Mouse (Mus musculus) CH12.LX (cell line): Measurements from ENCODE around the gene Adtrp. TPM values are rescaled to one million over a fixed set of nuclear protein-coding genes. Genes with fewer than 3 reads are reported as not detected.
A peak's percentile ranks its signal among the peaks of the same experiment; 100 is the strongest.

ENCODE experiments used
- DNase-seq: peaks from one replicate; pipeline ENCODE4 v3.0.0-alpha.2; 2013; ENCODE audit errors: extremely low read depth
- H3K27ac ChIP-seq: 2 replicates; pipeline ENCODE4 v1.5.1; 2012; ENCODE audit warnings: low read depth, mild to moderate bottlenecking, control low read depth, moderate library complexity; ENCODE audit not compliant: insufficient read depth
- H3K27me3 ChIP-seq: replicated peaks from 2 replicates; pipeline ENCODE3; 2012; ENCODE audit warnings: inconsistent platforms
- H3K36me3 ChIP-seq, 2 experiments: replicated peaks in 1 of 2; 2 replicates each; pipeline versions ENCODE3 to v1.6.1; 2012; ENCODE audit warnings: inconsistent platforms in 1 of 2, low read length in 1 of 2, mild to moderate bottlenecking in 1 of 2, mixed read lengths in 1 of 2, moderate library complexity in 1 of 2; ENCODE audit not compliant: control insufficient read depth in 1 of 2, insufficient read depth in 1 of 2
- H3K4me1 ChIP-seq, 2 experiments: 2 replicates each; pipeline ENCODE4 v1.6.1; 2012; ENCODE audit warnings: inconsistent platforms in 1 of 2, moderate library complexity in 1 of 2; ENCODE audit not compliant: insufficient read depth in 2 of 2, control insufficient read depth in 1 of 2
- H3K4me2 ChIP-seq: 2 replicates; pipeline ENCODE4 v1.6.1; 2012; ENCODE audit warnings: low read depth, mild to moderate bottlenecking, control low read depth; ENCODE audit not compliant: poor library complexity, insufficient read depth, severe bottlenecking
- H3K4me3 ChIP-seq, 3 experiments: fragments of 150-350 bp in 1 of 3; sonication (generic) in 1 of 3; replicated peaks in 1 of 3; 2 replicates each; pipeline versions ENCODE3 to v1.5.1; 2011 to 2012; ENCODE audit warnings: low read depth in 2 of 3, low read length in 2 of 3, mild to moderate bottlenecking in 2 of 3, moderate library complexity in 2 of 3, control low read depth in 1 of 3, improper control_type of control experiment in 1 of 3, inconsistent platforms in 1 of 3, mixed read lengths in 1 of 3; ENCODE audit not compliant: poor library complexity in 1 of 3
- H3K79me2 ChIP-seq: replicated peaks from 2 replicates; pipeline ENCODE4 v1.6.1; 2012; ENCODE audit warnings: mild to moderate bottlenecking, moderate library complexity; ENCODE audit not compliant: control insufficient read depth, poor library complexity, insufficient read depth, severe bottlenecking; ENCODE audit errors: extremely low read depth
- H3K9ac ChIP-seq: 2 replicates; pipeline ENCODE4 v1.6.1; 2012; ENCODE audit warnings: low read depth, mild to moderate bottlenecking, control low read depth, moderate library complexity; ENCODE audit not compliant: insufficient read depth
- H3K9me3 ChIP-seq: replicated peaks from 2 replicates; pipeline ENCODE3; 2012; ENCODE audit warnings: low read length, inconsistent platforms, mixed read lengths
- BHLHE40 ChIP-seq: IDR thresholded peaks from 2 replicates; pipeline ENCODE4 v1.6.1; 2011; ENCODE audit warnings: mild to moderate bottlenecking, low read depth, low read length, improper control_type of control experiment
- CHD1 ChIP-seq: IDR thresholded peaks from 2 replicates; pipeline ENCODE4 v1.6.1; 2012; ENCODE audit warnings: low read depth, low read length, improper control_type of control experiment, inconsistent platforms
- EP300 ChIP-seq: IDR thresholded peaks from 2 replicates; pipeline ENCODE4 v1.6.1; 2011; ENCODE audit warnings: low read length, improper control_type of control experiment
- ETS1 ChIP-seq: conservative IDR thresholded peaks from 2 replicates; pipeline ENCODE4 v1.6.1; 2012; ENCODE audit warnings: low read depth, mild to moderate bottlenecking, inconsistent platforms, low read length, improper control_type of control experiment, moderate library complexity
- HCFC1 ChIP-seq: IDR thresholded peaks from 2 replicates; pipeline ENCODE4 v1.6.1; 2012; ENCODE audit warnings: low read depth, mild to moderate bottlenecking, inconsistent platforms, low read length, improper control_type of control experiment
- IRF4 ChIP-seq: IDR thresholded peaks from 2 replicates; pipeline ENCODE4 v1.6.1; 2014; ENCODE audit warnings: low read depth, mild to moderate bottlenecking, inconsistent platforms, low read length, improper control_type of control experiment
- JUN ChIP-seq: IDR thresholded peaks from 2 replicates; pipeline ENCODE4 v1.6.1; 2011; ENCODE audit warnings: low read depth, mild to moderate bottlenecking, low read length, improper control_type of control experiment, moderate library complexity; ENCODE audit not compliant: insufficient read depth
- KAT2A ChIP-seq: IDR thresholded peaks from 2 replicates; pipeline ENCODE4 v1.6.1; 2012; ENCODE audit warnings: low read length, improper control_type of control experiment, inconsistent platforms; ENCODE audit not compliant: insufficient replicate concordance
- MAFK ChIP-seq: IDR thresholded peaks from 2 replicates; pipeline ENCODE4 v1.6.1; 2011; ENCODE audit warnings: low read length, improper control_type of control experiment; ENCODE audit not compliant: insufficient replicate concordance
- MAX ChIP-seq: IDR thresholded peaks from 2 replicates; pipeline ENCODE4 v1.6.1; 2011; ENCODE audit warnings: low read length, improper control_type of control experiment
- MXI1 ChIP-seq: IDR thresholded peaks from 2 replicates; pipeline ENCODE4 v1.6.1; 2011; ENCODE audit warnings: mild to moderate bottlenecking, low read depth, low read length, improper control_type of control experiment
- NELFE ChIP-seq: IDR thresholded peaks from 2 replicates; pipeline ENCODE4 v1.6.1; 2011; ENCODE audit warnings: low read depth, low read length, improper control_type of control experiment
- POLR2A ChIP-seq: IDR thresholded peaks from 2 replicates; pipeline ENCODE4 v1.6.1; 2011; ENCODE audit warnings: low read depth, mild to moderate bottlenecking, improper control_type of control experiment, low read length
- POLR2AphosphoS2 ChIP-seq: IDR thresholded peaks from 2 replicates; pipeline ENCODE4 v1.6.1; 2011; ENCODE audit warnings: low read depth, low read length, improper control_type of control experiment
- RAD21 ChIP-seq: IDR thresholded peaks from 2 replicates; pipeline ENCODE4 v1.6.1; 2011; ENCODE audit warnings: low read depth, mild to moderate bottlenecking, low read length, improper control_type of control experiment, moderate library complexity
- TBP ChIP-seq: conservative IDR thresholded peaks from 2 replicates; pipeline ENCODE4 v1.6.1; 2011; ENCODE audit warnings: low read depth, low read length, improper control_type of control experiment
- TCF12 ChIP-seq: IDR thresholded peaks from 2 replicates; pipeline ENCODE4 v1.6.1; 2014; ENCODE audit warnings: low read depth, mild to moderate bottlenecking, inconsistent platforms, low read length, improper control_type of control experiment
- UBTF ChIP-seq: IDR thresholded peaks from 2 replicates; pipeline ENCODE4 v1.6.1; 2012; ENCODE audit warnings: low read depth, mild to moderate bottlenecking, inconsistent platforms, low read length, improper control_type of control experiment, moderate library complexity
- ZKSCAN1 ChIP-seq: IDR thresholded peaks from 2 replicates; pipeline ENCODE4 v1.6.1; 2012; ENCODE audit warnings: low read depth, inconsistent platforms, low read length, improper control_type of control experiment, borderline replicate concordance
- ZMIZ1 ChIP-seq: IDR thresholded peaks from 2 replicates; pipeline ENCODE4 v1.6.1; 2012; ENCODE audit warnings: low read depth, mild to moderate bottlenecking, inconsistent platforms, low read length, improper control_type of control experiment
- ZNF384 ChIP-seq: IDR thresholded peaks from 2 replicates; pipeline ENCODE4 v1.6.1; 2012; ENCODE audit warnings: low read depth, low read length, improper control_type of control experiment, inconsistent platforms
- dilution Hi-C: fragments of 300-500 bp; cut with MboI; formaldehyde crosslinking; loops from 2 replicates; pipeline ENCODE4 v1.14.3; 2020; ENCODE audit warnings: low sequenced_read_pairs; ENCODE audit not compliant: extremely low pct_unique_long_range_greater_than_20kb, extremely low pct_ligation_motif_present
- in situ Hi-C: fragments of 300-500 bp; cut with MboI; formaldehyde crosslinking; loops from 3 replicates; pipeline ENCODE4 v1.14.3; 2019; ENCODE audit warnings: low sequenced_read_pairs, low pct_ligation_motif_present, low pct_unique_long_range_greater_than_20kb, mixed read lengths
- polyA plus RNA-seq: library from polyadenylated mRNA; unstranded; fragments of >175 nt; gene quantifications from 2 replicates; pipeline ENCODE4 v1.2.1, GENCODE M21; 2012; ENCODE audit warnings: low read depth; ENCODE audit not compliant: insufficient read length
- total RNA-seq, 2 experiments: library from RNA; depleted of rRNA; stranded (reverse); fragments of 300-350 nt in 1 of 2; fragments of >200 nt in 1 of 2; gene quantifications; 2 replicates each; pipeline ENCODE4 v1.2.3; 2012 to 2014

Gene Adtrp
- total RNA-seq (2012; rRNA removed) (37.1 and 39.2 TPM in 2 replicates), total RNA-seq (2014; rRNA removed) (2.4 and 4.2 TPM in 2 replicates), polyA plus RNA-seq (6.1 and 7.2 TPM in 2 replicates)

GRCm38 (mm10) chr13:41847516-41848126 lies at the start of gene Adtrp:
Gene Adtrp (minus strand): TSS chr13:41847684.
- H3K27ac ChIP-seq = peak within 1 kb of the TSS; percentile 52
- in situ Hi-C loops = no loop called here
- peak within 1 kb of the TSS in 2 of 3 experiments; percentile 26 to 55 for H3K4me3 ChIP-seq
- peak within 1 kb of the TSS; percentile 55 for H3K4me2 ChIP-seq
- peak within 1 kb of the TSS; percentile 72 for H3K9ac ChIP-seq
- H3K9me3 ChIP-seq = no peaks in the 10 kb centered on the region
- dilution Hi-C loops = no loop called here
- no peaks in the 10 kb centered on the region for H3K36me3 ChIP-seq
- TF ChIP-seq RAD21 (no peak), ZNF384 (peak; percentile 97), HCFC1 (peak; percentile 44; the same call in 1 of the 2 replicates), BHLHE40 (peak; percentile 92), NELFE (0 out of 2 replicates have a peak, but pooled peaks have one; percentile 19), MAX (peak; percentile 14; the same call in 1 of the 2 replicates), IRF4 (peak; percentile 23; the same call in 1 of the 2 replicates), UBTF (no peak), CHD1 (no peak), MXI1 (peak; percentile 42; the same call in 1 of the 2 replicates), POLR2A (peak; percentile 70), POLR2AphosphoS2 (0 out of 2 replicates have a peak, but pooled peaks have one; percentile 52), MAFK (no peak), ETS1 (no peak), JUN (no peak), TBP (0 out of 2 replicates have a peak, but pooled peaks have one; percentile 65), ZMIZ1 (peak; percentile 56; the same call in 1 of the 2 replicates), TCF12 (peak; percentile 55)
- H3K4me1 ChIP-seq = peaks cover 20 to 44% of the 10 kb centered on the region in 2 experiments; a peak in 3 of 4 replicates
- no peak for DNase-seq
- no peaks in the 10 kb centered on the region for H3K27me3 ChIP-seq
- H3K79me2 ChIP-seq = peaks cover 10% of the 10 kb centered on the region

GRCm38 (mm10) chr13:41892016-41892415 lies 44.5 kb upstream of the Adtrp start:
- H3K9me3 ChIP-seq = peaks cover 17% of the 10 kb centered on the region
- no peak overlapping the region for H3K27ac ChIP-seq
- peaks cover 2 to 9% of the 10 kb centered on the region in 2 experiments; a peak in 2 of 4 replicates for H3K4me1 ChIP-seq
- dilution Hi-C loops (no loop called here), in situ Hi-C loops (no loop called here)
- no peak for DNase-seq
- H3K79me2 ChIP-seq = no peaks in the 10 kb centered on the region
- TF ChIP-seq TCF12 (no peak), EP300 (no peak), ZKSCAN1 (no peak), KAT2A (no peak), UBTF (no peak), HCFC1 (no peak), BHLHE40 (no peak), ZMIZ1 (no peak)
- no peak overlapping the region for H3K9ac ChIP-seq
- H3K27me3 ChIP-seq = no peaks in the 10 kb centered on the region
- H3K36me3 ChIP-seq = peaks cover 3 to 8% of the 10 kb centered on the region in 2 experiments
- no peak overlapping the region for H3K4me2 ChIP-seq
- H3K4me3 ChIP-seq = no peak overlapping the region
